Mouse (Mus musculus) limb, embryonic 13.5 days (tissue): ENCODE data around the gene Sik1. TPM values are rescaled to one million over a fixed set of nuclear protein-coding genes. Genes with fewer than 3 reads are reported as not detected.
"Not testable (repeated sequence)": the region's sequence is repeated elsewhere in the genome, so short reads cannot be mapped to it uniquely, and the experiment has no call there.

ENCODE experiments used
- ATAC-seq: fragments of 200-750 bp; cut with Nextera tagmentation; 2 replicates; pipeline ENCODE4 v1.8.0; 2017; ENCODE audit warnings: low read depth, moderate number of reproducible peaks, moderate TSS enrichment; ENCODE audit not compliant: low FRiP score
- H3K27ac ChIP-seq: fragments of 300-500 bp; sonication (generic); 2 replicates; pipeline ENCODE4 v1.5.1; 2015; ENCODE audit warnings: inconsistent platforms, mild to moderate bottlenecking, moderate library complexity
- H3K27me3 ChIP-seq: fragments of 300-500 bp; sonication (generic); 2 replicates; pipeline ENCODE4 v1.6.1; 2015; ENCODE audit warnings: mild to moderate bottlenecking, inconsistent platforms
- H3K36me3 ChIP-seq: fragments of 300-500 bp; sonication (generic); 2 replicates; pipeline ENCODE4 v1.6.1; 2015; ENCODE audit warnings: inconsistent platforms, mild to moderate bottlenecking, moderate library complexity
- H3K4me1 ChIP-seq: fragments of 300-500 bp; sonication (generic); 2 replicates; pipeline ENCODE4 v1.6.1; 2015; ENCODE audit warnings: inconsistent platforms
- H3K4me2 ChIP-seq: fragments of 300-500 bp; sonication (generic); replicated peaks from 2 replicates; pipeline ENCODE4 v1.6.1; 2015; ENCODE audit warnings: inconsistent platforms, mild to moderate bottlenecking, moderate library complexity
- H3K4me3 ChIP-seq: fragments of 300-500 bp; sonication (generic); 2 replicates; pipeline ENCODE4 v1.5.1; 2015; ENCODE audit warnings: moderate library complexity, mild to moderate bottlenecking, inconsistent platforms
- H3K9ac ChIP-seq: fragments of 300-500 bp; sonication (generic); 2 replicates; pipeline ENCODE4 v1.6.1; 2015; ENCODE audit warnings: mild to moderate bottlenecking, inconsistent platforms
- H3K9me3 ChIP-seq: fragments of 300-500 bp; sonication (generic); 2 replicates; pipeline ENCODE4 v1.6.1; 2016; ENCODE audit warnings: inconsistent platforms
- WGBS: fragments of 180-500 bp; shearing (Covaris S2); methylation state at CpG from one replicate; pipeline ENCODE4 v1.1.7; 2015; 5-methylcytosine and 5-hydroxymethylcytosine counted together
- polyA plus RNA-seq: library from polyadenylated mRNA; unstranded; fragments of >200 nt; fragmentation: Nextera tagmentation; extraction: Ambion mirVana; gene quantifications from 2 replicates; pipeline ENCODE4 v1.2.1, GENCODE M21; 2015

Gene Sik1
- polyA plus RNA-seq, 1 experiment from 2014 or later: 14.3 TPM

- Histone ChIP-seq H3K27me3 (no peaks in the 10 kb centered on the region), H3K36me3 (no peaks in the 10 kb centered on the region), H3K4me1 (peaks cover 41% of the 10 kb centered on the region), H3K9me3 (no peaks in the 10 kb centered on the region), H3K9ac (no peak overlapping the region), H3K4me2 (no peak overlapping the region), H3K4me3 (no peak overlapping the region), H3K27ac (peak overlapping the region; percentile 39; the same call in 1 of the 2 replicates)
- 64% methylated on average over 4 of the region's 4 CpGs for WGBS
- ATAC-seq: no peak
These were observed 36.3 kb upstream of the Sik1 start for GRCm38 (mm10) chr17:31891858-31892257.

- Histone ChIP-seq H3K27ac (no peak overlapping the region), H3K36me3 (no peaks in the 10 kb centered on the region)
- ATAC-seq: no peak
These were observed 34.8 kb upstream of the Sik1 start for GRCm38 (mm10) chr17:31890311-31890951.

GRCm38 (mm10) chr17:31889446-31890201 is 34.0 kb upstream of the Sik1 start:
- H3K27ac ChIP-seq: no peak overlapping the region
- no peaks in the 10 kb centered on the region for H3K27me3 ChIP-seq
- 58% methylated on average over 9 of the region's 9 CpGs for WGBS
- H3K9ac ChIP-seq: no peak overlapping the region; the same call in 1 of the 2 replicates
- no peak overlapping the region for H3K4me2 ChIP-seq
- H3K36me3 ChIP-seq: no peaks in the 10 kb centered on the region
- no peaks in the 10 kb centered on the region for H3K9me3 ChIP-seq
- H3K4me1 ChIP-seq: peaks cover 41% of the 10 kb centered on the region
- H3K4me3 ChIP-seq: no peak overlapping the region
- ATAC-seq: no peak

More at GRCm38 (mm10) chr17:31890311-31890951, 34.8 kb upstream of the Sik1 start:
- Histone ChIP-seq H3K4me1 (peaks cover 41% of the 10 kb centered on the region), H3K4me3 (no peak overlapping the region), H3K9me3 (no peaks in the 10 kb centered on the region), H3K9ac (no peak overlapping the region), H3K4me2 (no peak overlapping the region), H3K27me3 (no peaks in the 10 kb centered on the region)
- WGBS: 49% methylated on average over 2 of the region's 2 CpGs

- peaks cover 39% of the 10 kb centered on the region for H3K4me1 ChIP-seq
- no peaks in the 10 kb centered on the region for H3K9me3 ChIP-seq
- ATAC-seq: no peak
- H3K36me3 ChIP-seq: no peaks in the 10 kb centered on the region
- H3K27me3 ChIP-seq: no peaks in the 10 kb centered on the region
- no peak overlapping the region for H3K4me2 ChIP-seq
- no peak overlapping the region for H3K27ac ChIP-seq
- no peak overlapping the region for H3K4me3 ChIP-seq
- H3K9ac ChIP-seq: no peak overlapping the region
- WGBS: 45% methylated on average over 6 of the region's 6 CpGs
These were observed 32.9 kb upstream of the Sik1 start for GRCm38 (mm10) chr17:31888540-31888939.

- not testable (repeated sequence) for H3K36me3 ChIP-seq, H3K4me2 ChIP-seq, H3K27me3 ChIP-seq, H3K9ac ChIP-seq, H3K4me3 ChIP-seq, H3K9me3 ChIP-seq, H3K27ac ChIP-seq, ATAC-seq, H3K4me1 ChIP-seq
- 88% methylated on average over 1 of the region's 1 CpGs for WGBS
These were observed 29.1 kb upstream of the Sik1 start for GRCm38 (mm10) chr17:31884676-31885075.

GRCm38 (mm10) chr17:31879406-31879805 is 23.8 kb upstream of the Sik1 start:
- no peaks in the 10 kb centered on the region for H3K9me3 ChIP-seq
- no peaks in the 10 kb centered on the region for H3K27me3 ChIP-seq
- no peak overlapping the region for H3K9ac ChIP-seq
- 80% methylated on average over 10 of the region's 10 CpGs for WGBS
- no peak for ATAC-seq
- H3K4me3 ChIP-seq: no peak overlapping the region
- no peak overlapping the region for H3K27ac ChIP-seq
- no peaks in the 10 kb centered on the region for H3K36me3 ChIP-seq
- peaks cover 10% of the 10 kb centered on the region for H3K4me1 ChIP-seq
- H3K4me2 ChIP-seq: no peak overlapping the region

GRCm38 (mm10) chr17:31877650-31878141 is 22.1 kb upstream of the Sik1 start:
- 53% methylated on average over 14 of the region's 14 CpGs for whole genome bisulfite sequencing
- Histone ChIP-seq H3K9ac (no peak overlapping the region), H3K4me2 (no peak overlapping the region), H3K9me3 (no peaks in the 10 kb centered on the region), H3K4me1 (peaks cover 10% of the 10 kb centered on the region), H3K27me3 (no peaks in the 10 kb centered on the region), H3K4me3 (no peak overlapping the region), H3K27ac (no peak overlapping the region), H3K36me3 (no peaks in the 10 kb centered on the region)
- no peak for ATAC-seq

GRCm38 (mm10) chr17:31877181-31877581 is 21.6 kb upstream of the Sik1 start:
- H3K9ac ChIP-seq: no peak overlapping the region
- H3K27ac ChIP-seq: no peak overlapping the region
- H3K4me1 ChIP-seq: peaks cover 10% of the 10 kb centered on the region
- H3K4me2 ChIP-seq: no peak overlapping the region
- no peaks in the 10 kb centered on the region for H3K36me3 ChIP-seq
- H3K4me3 ChIP-seq: no peak overlapping the region
- no peaks in the 10 kb centered on the region for H3K9me3 ChIP-seq
- no peak for ATAC-seq
- H3K27me3 ChIP-seq: no peaks in the 10 kb centered on the region
- WGBS: 71% methylated on average over 4 of the region's 4 CpGs

GRCm38 (mm10) chr17:31876775-31877174 is 21.2 kb upstream of the Sik1 start:
- Histone ChIP-seq H3K9me3 (no peaks in the 10 kb centered on the region), H3K4me2 (no peak overlapping the region), H3K4me3 (no peak overlapping the region), H3K9ac (no peak overlapping the region), H3K27me3 (no peaks in the 10 kb centered on the region), H3K36me3 (no peaks in the 10 kb centered on the region), H3K4me1 (peaks cover 10% of the 10 kb centered on the region), H3K27ac (no peak overlapping the region)
- 78% methylated on average over 3 of the region's 3 CpGs for WGBS
- ATAC-seq: no peak

GRCm38 (mm10) chr17:31875326-31875930 is 19.8 kb upstream of the Sik1 start:
- Histone ChIP-seq H3K9ac (no peak overlapping the region), H3K36me3 (no peaks in the 10 kb centered on the region), H3K4me3 (no peak overlapping the region), H3K27me3 (no peaks in the 10 kb centered on the region), H3K4me2 (no peak overlapping the region), H3K4me1 (peaks cover 18% of the 10 kb centered on the region), H3K27ac (no peak overlapping the region), H3K9me3 (no peaks in the 10 kb centered on the region)
- 76% methylated on average over 10 of the region's 10 CpGs for WGBS
- ATAC-seq: no peak

GRCm38 (mm10) chr17:31874691-31875090 is 19.1 kb upstream of the Sik1 start:
- no peak for ATAC-seq

GRCm38 (mm10) chr17:31873973-31874372 is 18.4 kb upstream of the Sik1 start:
- H3K4me2 ChIP-seq: no peak overlapping the region
- no peak for ATAC-seq
- H3K4me1 ChIP-seq: peaks cover 23% of the 10 kb centered on the region
- H3K36me3 ChIP-seq: no peaks in the 10 kb centered on the region
- WGBS: 61% methylated on average over 8 of the region's 8 CpGs
- H3K4me3 ChIP-seq: no peak overlapping the region
- no peak overlapping the region for H3K9ac ChIP-seq
- H3K27ac ChIP-seq: no peak overlapping the region
- H3K27me3 ChIP-seq: no peaks in the 10 kb centered on the region
- H3K9me3 ChIP-seq: no peaks in the 10 kb centered on the region

More at GRCm38 (mm10) chr17:31874691-31875090, 19.1 kb upstream of the Sik1 start:
- H3K4me2 ChIP-seq: no peak overlapping the region
- WGBS: 79% methylated on average over 12 of the region's 12 CpGs
- no peaks in the 10 kb centered on the region for H3K27me3 ChIP-seq
- H3K9ac ChIP-seq: peak overlapping the region; percentile 19; the same call in 1 of the 2 replicates
- H3K36me3 ChIP-seq: no peaks in the 10 kb centered on the region
- no peaks in the 10 kb centered on the region for H3K9me3 ChIP-seq
- no peak overlapping the region for H3K4me3 ChIP-seq
- peaks cover 23% of the 10 kb centered on the region for H3K4me1 ChIP-seq
- H3K27ac ChIP-seq: no peak overlapping the region
